Mouse (Mus musculus): ENCODE results near the gene Dlg2.
A peak's percentile ranks its signal among the peaks of the same experiment; 100 is the strongest.

Gene Dlg2

GRCm38 (mm10) chr7:92150768-92151167 is 1674.3 kb downstream of the Dlg2 start:
- no peak for DNase-seq (ENCODE audit: inconsistent age in 2 of 2, low spot score in 1 of 2)

DNA sequence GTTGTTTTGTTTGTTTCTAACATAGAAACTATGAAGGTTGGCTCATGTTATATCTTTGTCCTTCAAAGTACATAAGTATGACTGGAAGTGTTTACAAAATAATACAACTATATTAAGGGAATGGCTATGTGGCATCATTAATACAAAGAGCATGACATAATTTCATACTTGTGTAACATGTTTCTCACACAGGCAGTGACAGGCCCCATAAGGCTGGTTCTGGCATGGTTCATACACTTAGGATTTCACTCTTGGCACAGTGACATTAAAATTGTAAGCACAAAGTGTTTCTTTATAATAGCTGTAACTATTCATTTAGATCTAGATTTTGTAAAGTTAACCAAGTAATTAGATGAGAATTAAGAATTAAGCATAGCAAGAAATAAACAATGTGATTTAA is 1678.1 kb downstream of the Dlg2 start:
- DNase-seq (ENCODE audit: inconsistent age in 2 of 2, low spot score in 1 of 2): no peak

DNA sequence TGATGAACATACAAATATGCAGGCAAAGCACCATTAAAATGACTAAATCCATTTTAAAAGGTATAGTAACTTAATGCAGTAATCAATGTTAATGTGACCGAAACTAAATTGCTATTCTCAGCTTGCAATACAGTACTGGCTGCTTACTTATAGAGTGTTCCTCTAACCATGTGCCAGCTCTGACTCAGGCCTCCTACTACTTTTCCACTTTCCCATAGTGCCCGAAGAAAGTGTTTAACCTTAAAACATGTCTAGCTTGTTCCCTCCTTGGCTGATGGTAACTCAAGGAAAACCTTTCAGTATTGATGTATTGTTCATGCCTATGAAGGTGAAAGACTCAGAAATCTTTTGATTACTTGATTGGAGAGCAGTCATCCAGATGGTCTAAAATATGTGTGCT is 1686.7 kb downstream of the Dlg2 start:
- DNase-seq (ENCODE audit: inconsistent age in 2 of 2, low spot score in 1 of 2): no peak

DNA sequence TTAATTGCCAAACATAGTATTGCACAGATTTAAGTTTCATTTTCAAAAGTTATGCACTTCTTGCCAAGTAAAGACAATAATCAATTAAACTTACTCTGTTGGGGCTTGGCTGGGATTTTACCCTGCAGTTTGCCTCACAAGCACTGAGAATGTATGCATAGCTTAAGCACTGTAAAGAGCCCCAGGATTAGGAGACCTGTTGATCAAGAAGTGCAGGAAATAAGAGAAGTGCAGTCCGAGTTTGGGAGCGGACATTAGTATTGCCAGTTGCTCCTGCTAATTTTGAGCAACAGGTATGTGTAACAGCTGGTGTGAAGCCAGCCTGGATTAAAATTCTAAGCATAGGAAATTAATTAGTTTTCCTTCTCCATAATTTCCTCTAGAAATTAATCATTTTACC is 1687.8 kb downstream of the Dlg2 start:
- no peak for DNase-seq (ENCODE audit: inconsistent age in 2 of 2, low spot score in 1 of 2)

GRCm38 (mm10) chr7:92164875-92165518 is 1688.5 kb downstream of the Dlg2 start:
- DNase-seq (ENCODE audit: inconsistent age in 2 of 2, low spot score in 1 of 2): no peak

- no peak for DNase-seq (ENCODE audit: inconsistent age in 2 of 2, low spot score in 1 of 2)
Measured at GRCm38 (mm10) chr7:92180029-92180428, 1703.6 kb downstream of the Dlg2 start.

DNA sequence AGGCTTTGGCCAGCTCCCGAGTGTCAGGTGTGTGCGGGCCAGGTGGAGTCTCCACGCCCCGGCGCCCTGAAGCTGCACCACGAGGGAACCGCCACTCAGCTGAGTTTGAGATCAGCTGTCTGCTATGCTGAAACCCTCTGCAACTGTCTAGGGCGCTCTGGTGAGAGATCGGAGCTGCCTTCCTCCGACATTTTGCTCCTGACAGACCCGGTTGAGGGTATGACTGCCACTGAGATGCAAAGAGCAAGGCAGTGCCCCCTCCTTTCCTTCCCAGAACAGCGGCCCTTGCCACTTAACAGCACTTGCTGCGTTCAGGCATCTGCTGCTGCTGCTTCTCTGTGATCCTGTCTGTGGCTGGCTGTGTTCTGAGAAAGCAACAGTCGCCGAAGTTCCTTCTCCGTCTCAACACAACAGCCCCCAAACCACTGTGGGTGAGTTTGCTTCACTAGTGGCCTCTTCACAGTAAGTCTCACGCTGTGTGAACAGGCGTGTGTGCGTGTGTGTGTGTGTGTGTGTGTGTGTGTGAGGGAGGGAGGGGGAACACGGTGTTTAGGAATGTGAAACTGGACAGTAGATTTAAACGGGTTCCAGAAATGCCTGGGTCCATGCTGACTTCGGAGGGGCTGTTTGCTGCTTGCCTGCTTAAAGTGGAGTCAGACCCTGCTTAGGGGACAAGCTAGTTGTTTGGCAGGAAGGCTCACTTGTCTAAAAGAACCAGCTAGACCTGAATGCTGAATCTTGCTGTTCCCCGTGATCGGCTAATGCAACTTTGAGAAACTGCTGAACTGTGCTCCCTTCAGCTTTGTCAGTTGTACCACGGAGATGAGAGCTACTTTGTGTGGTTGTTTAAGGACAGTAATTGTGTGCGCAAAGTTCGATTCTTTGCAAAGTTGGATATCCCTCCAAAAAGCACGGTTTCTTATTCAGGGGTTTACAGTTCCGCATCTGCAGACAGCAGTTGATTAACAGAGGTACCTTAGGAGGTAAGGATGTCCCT is 1704.4 kb downstream of the Dlg2 start:
- DNase-seq (ENCODE audit: inconsistent age in 2 of 2, low spot score in 1 of 2): peak; percentile 22 to 65

DNA sequence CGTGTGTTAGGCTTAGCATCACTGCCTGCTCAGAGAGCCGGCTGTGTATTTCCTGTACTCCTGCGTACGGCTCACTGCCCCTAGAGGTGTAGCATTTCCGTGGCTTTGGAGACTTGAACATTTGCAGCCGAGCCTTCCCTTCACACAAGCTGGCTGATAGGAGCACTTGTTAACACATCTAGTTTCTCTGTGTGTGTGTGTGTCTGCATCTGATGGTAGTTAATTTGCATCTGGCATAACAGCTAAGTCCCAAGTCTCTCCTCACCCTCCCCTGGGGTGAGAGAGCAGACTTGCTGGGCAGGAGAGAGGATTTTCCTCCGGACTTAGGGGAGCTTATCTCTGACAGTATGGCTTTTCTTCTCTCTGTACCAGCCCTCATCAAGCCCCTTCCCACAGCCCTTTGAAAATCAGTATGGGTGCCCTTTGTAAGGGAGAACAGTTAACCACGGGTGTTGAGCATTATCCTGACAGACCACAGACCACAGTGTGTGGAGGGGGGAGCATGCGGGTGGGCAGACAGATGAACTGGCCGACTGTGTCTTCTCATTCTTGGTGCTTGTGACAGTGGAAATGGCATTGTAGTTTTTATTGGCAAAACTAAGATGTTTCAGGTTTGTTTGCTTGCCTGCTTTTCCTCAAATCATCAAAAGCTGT is 1705.6 kb downstream of the Dlg2 start:
- no peak for DNase-seq (ENCODE audit: inconsistent age in 2 of 2, low spot score in 1 of 2)

- no peak for DNase-seq (ENCODE audit: inconsistent age in 2 of 2, low spot score in 1 of 2)
Measured at GRCm38 (mm10) chr7:92184371-92185059, 1708.0 kb downstream of the Dlg2 start.

- peak in 1 of 2 experiments; percentile 61 for DNase-seq (ENCODE audit: inconsistent age in 2 of 2, low spot score in 1 of 2)
Measured at GRCm38 (mm10) chr7:92186341-92186740, 1709.9 kb downstream of the Dlg2 start.

DNA sequence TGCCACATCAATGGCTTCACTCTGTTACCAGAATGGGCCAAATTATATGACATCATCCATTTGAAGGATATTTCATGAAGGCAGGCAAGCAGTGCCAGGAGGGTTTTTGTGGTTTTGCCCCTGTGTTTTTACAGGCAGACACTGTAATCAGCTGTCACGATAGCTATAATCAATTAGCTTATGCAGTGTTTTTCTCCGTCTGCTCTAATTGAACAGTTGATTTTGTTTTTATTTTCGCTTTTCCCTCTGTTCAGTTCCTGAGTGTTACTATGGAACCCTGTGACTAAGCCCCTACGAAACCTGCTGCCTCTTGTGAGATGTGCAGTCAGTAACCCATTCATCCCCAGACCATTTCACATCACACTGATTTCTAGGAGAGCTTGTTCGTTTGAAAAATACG is 1712.7 kb downstream of the Dlg2 start:
- peak in 1 of 2 experiments; percentile 64 for DNase-seq (ENCODE audit: inconsistent age in 2 of 2, low spot score in 1 of 2)

- DNase-seq (ENCODE audit: inconsistent age in 2 of 2, low spot score in 1 of 2): no peak
Measured at GRCm38 (mm10) chr7:92196004-92196403, 1719.5 kb downstream of the Dlg2 start.

DNA sequence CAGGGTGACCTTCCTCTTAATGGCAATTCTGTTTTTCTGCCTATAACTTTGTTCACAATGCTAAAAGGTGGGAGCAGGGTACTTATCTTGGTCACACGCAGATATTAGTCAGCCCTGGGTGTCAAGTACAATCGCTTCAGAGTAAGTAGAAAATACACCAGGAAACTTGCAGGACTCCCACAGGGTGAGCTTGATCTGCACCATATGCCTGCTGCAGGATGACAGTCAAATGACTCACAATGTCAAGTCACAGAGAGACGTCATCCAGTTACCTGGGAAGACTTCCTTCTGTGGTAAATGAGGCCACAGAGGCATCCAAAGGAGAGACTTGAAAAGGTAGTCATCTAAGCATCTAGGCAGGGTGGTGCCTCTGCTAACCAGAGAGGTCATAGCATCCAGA is 1721.1 kb downstream of the Dlg2 start:
- peak in 1 of 2 experiments; percentile 48 for DNase-seq (ENCODE audit: inconsistent age in 2 of 2, low spot score in 1 of 2)

- DNase-seq (ENCODE audit: inconsistent age in 2 of 2, low spot score in 1 of 2): no peak
Measured at GRCm38 (mm10) chr7:92199131-92199530, 1722.7 kb downstream of the Dlg2 start.

- DNase-seq (ENCODE audit: inconsistent age in 2 of 2, low spot score in 1 of 2): no peak
Measured at GRCm38 (mm10) chr7:92210701-92211100, 1734.2 kb downstream of the Dlg2 start.

DNA sequence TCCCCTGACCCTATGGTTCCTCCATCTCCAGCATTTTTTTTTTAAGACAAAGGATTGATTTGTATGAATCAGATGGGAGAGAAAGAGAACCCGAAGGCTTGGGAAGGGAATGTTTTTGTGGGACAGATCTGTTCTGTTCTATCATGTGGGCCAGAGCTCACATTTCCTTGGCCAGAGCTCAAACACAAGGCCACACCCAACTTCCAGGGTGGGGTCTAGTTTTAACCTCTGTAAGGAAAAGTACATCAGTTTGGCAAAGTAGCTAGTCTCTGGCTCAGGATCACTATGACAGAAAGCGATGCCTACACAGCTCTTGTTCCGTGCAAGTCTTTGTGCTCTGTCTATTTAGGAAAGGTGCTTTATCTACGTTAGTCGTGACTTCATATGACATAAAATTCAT is 1737.3 kb downstream of the Dlg2 start:
- no peak for DNase-seq (ENCODE audit: inconsistent age in 2 of 2, low spot score in 1 of 2)

- DNase-seq (ENCODE audit: inconsistent age in 2 of 2, low spot score in 1 of 2): no peak
Measured at GRCm38 (mm10) chr7:92218171-92218570, 1741.7 kb downstream of the Dlg2 start.

- no peak for DNase-seq (ENCODE audit: inconsistent age in 2 of 2, low spot score in 1 of 2)
Measured at GRCm38 (mm10) chr7:92220619-92221018, 1744.1 kb downstream of the Dlg2 start.

- no peak for DNase-seq (ENCODE audit: inconsistent age in 2 of 2, low spot score in 1 of 2)
Measured at GRCm38 (mm10) chr7:92234476-92235202, 1758.2 kb downstream of the Dlg2 start.

- DNase-seq (ENCODE audit: inconsistent age in 2 of 2, low spot score in 1 of 2): no peak
Measured at GRCm38 (mm10) chr7:92235541-92236031, 1759.1 kb downstream of the Dlg2 start.

Data from adrenal gland, adult (tissue).